Mouse (Mus musculus): ENCODE data around the gene Pigk. TPM values are rescaled to one million over a fixed set of nuclear protein-coding genes. Genes with fewer than 3 reads are reported as not detected.

Gene Pigk
- polyA plus RNA-seq, 1 experiment from 2014 or later: 30.1 TPM

DNA sequence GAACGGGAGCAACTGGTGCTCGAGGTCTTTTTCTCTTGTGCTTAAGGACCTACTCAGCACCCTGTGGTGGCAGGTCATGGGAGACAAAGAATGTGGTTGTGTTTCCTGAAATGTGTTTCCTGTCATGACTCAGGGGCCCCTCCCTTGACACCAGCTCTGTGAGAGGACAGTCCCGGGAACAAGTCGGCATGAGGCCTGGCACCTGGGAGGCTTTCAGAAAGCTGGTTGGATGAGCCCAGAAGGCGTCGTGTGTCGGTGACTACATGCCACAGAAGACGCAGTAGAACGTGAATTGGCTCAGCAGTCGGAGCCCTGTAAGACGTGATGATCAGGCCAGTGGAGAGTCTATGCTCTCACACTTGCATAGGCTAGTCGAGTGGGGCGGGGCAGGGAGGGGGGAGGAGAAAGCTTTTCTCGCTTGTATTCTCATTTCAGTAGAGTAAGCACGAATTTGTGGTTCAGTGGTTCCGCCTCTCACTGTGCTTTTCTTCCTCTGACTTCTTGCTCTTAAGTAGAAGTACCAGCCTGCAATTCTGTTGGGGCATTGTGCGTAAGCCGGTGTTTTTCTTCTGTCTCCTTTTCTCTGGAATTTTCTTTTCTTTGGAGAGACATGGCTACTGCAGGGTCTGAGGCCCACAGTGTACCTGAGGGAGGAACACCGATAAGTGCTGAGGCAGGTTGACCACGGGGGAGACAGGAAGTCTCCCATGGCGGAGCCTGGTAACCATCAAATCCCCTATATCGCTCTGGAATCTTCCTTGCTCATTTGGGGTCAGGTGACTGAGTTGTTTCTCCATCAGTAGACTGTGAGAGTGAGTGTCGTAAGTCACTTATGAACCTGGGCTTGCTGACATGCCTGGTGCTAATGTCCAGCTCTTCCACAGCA lies 198.6 kb downstream of the Pigk start:
- Histone ChIP-seq H3K36me3 (ENCODE audit: control insufficient read depth, insufficient read depth) (no peaks in the 10 kb centered on the region), H3K4me2 (ENCODE audit: low read length) (no peak overlapping the region), H3K4me3 (replicated peaks; ENCODE audit: low read length) (no peak overlapping the region), H3K9me3 (ENCODE audit: control insufficient read depth, low read length) (0 out of 2 replicates have a peak, but pooled peaks cover 3% of the 10 kb centered on the region), H3K4me1 (replicated peaks; ENCODE audit: control insufficient read depth, insufficient read depth, low read length) (peaks cover 3% of the 10 kb centered on the region; the same call in 1 of the 2 replicates), H3K27me3 (replicated peaks; ENCODE audit: control insufficient read depth, insufficient read depth, low read length) (no peaks in the 10 kb centered on the region), H3K27ac (ENCODE audit: low read length) (no peak overlapping the region), H3K9ac (replicated peaks; ENCODE audit: low read depth, low read length) (no peak overlapping the region)
- 89% methylated on average over 23 of the region's 23 CpGs for WGBS
- ATAC-seq: no peak

GRCm38 (mm10) chr3:152913150-152913549 lies 199.2 kb downstream of the Pigk start:
- Histone ChIP-seq H3K4me1 (replicated peaks; ENCODE audit: control insufficient read depth, insufficient read depth, low read length) (peaks cover 3% of the 10 kb centered on the region; the same call in 1 of the 2 replicates), H3K4me2 (ENCODE audit: low read length) (no peak overlapping the region), H3K4me3 (replicated peaks; ENCODE audit: low read length) (no peak overlapping the region), H3K27me3 (replicated peaks; ENCODE audit: control insufficient read depth, insufficient read depth, low read length) (no peaks in the 10 kb centered on the region), H3K9ac (replicated peaks; ENCODE audit: low read depth, low read length) (no peak overlapping the region), H3K36me3 (ENCODE audit: control insufficient read depth, insufficient read depth) (no peaks in the 10 kb centered on the region), H3K9me3 (ENCODE audit: control insufficient read depth, low read length) (0 out of 2 replicates have a peak, but pooled peaks cover 3% of the 10 kb centered on the region), H3K27ac (ENCODE audit: low read length) (no peak overlapping the region)
- ATAC-seq: no peak
- 96% methylated on average over 10 of the region's 10 CpGs for WGBS

DNA sequence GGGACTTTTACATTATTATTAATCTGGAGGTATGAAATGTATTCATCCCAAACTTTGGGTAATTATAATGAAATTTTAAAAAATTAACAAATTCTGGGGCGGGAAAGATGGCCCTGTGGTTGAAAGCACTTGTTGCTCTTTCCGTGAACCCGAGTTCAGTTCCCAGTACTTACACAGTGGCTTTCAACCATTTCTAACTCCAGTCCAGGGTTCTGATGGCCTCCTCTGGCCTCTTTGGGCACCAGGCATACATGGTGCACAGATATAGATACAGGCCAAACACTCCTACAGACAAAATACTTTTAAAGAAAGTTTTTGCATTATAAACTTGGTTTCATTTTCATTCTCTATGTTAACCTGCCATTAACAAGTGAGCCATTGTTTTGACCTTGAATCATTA lies 199.7 kb downstream of the Pigk start:
- peaks cover 3% of the 10 kb centered on the region; the same call in 1 of the 2 replicates for H3K4me1 ChIP-seq (replicated peaks; ENCODE audit: control insufficient read depth, insufficient read depth, low read length)
- 94% methylated on average over 3 of the region's 3 CpGs for WGBS
- no peaks in the 10 kb centered on the region for H3K36me3 ChIP-seq (ENCODE audit: control insufficient read depth, insufficient read depth)
- no peaks in the 10 kb centered on the region for H3K27me3 ChIP-seq (replicated peaks; ENCODE audit: control insufficient read depth, insufficient read depth, low read length)
- H3K9me3 ChIP-seq (ENCODE audit: control insufficient read depth, low read length): 0 out of 2 replicates have a peak, but pooled peaks cover 3% of the 10 kb centered on the region
- no peak overlapping the region for H3K4me2 ChIP-seq (ENCODE audit: low read length)
- ATAC-seq: no peak
- H3K27ac ChIP-seq (ENCODE audit: low read length): no peak overlapping the region
- no peak overlapping the region for H3K4me3 ChIP-seq (replicated peaks; ENCODE audit: low read length)
- no peak overlapping the region for H3K9ac ChIP-seq (replicated peaks; ENCODE audit: low read depth, low read length)

GRCm38 (mm10) chr3:152914376-152914775 lies 200.5 kb downstream of the Pigk start:
- H3K9ac ChIP-seq (replicated peaks; ENCODE audit: low read depth, low read length): no peak overlapping the region
- no peak for ATAC-seq
- no peaks in the 10 kb centered on the region for H3K4me1 ChIP-seq (replicated peaks; ENCODE audit: control insufficient read depth, insufficient read depth, low read length)
- no peaks in the 10 kb centered on the region for H3K27me3 ChIP-seq (replicated peaks; ENCODE audit: control insufficient read depth, insufficient read depth, low read length)
- 90% methylated on average over 6 of the region's 6 CpGs for WGBS
- H3K27ac ChIP-seq (ENCODE audit: low read length): no peak overlapping the region
- no peak overlapping the region for H3K4me3 ChIP-seq (replicated peaks; ENCODE audit: low read length)
- no peaks in the 10 kb centered on the region for H3K36me3 ChIP-seq (ENCODE audit: control insufficient read depth, insufficient read depth)
- H3K9me3 ChIP-seq (ENCODE audit: control insufficient read depth, low read length): 0 out of 2 replicates have a peak, but pooled peaks cover 3% of the 10 kb centered on the region
- no peak overlapping the region for H3K4me2 ChIP-seq (ENCODE audit: low read length)

- no peak overlapping the region for H3K27ac ChIP-seq (ENCODE audit: low read length)
- 0 out of 2 replicates have a peak, but pooled peaks cover 3% of the 10 kb centered on the region for H3K9me3 ChIP-seq (ENCODE audit: control insufficient read depth, low read length)
- no peak overlapping the region for H3K4me3 ChIP-seq (replicated peaks; ENCODE audit: low read length)
- H3K27me3 ChIP-seq (replicated peaks; ENCODE audit: control insufficient read depth, insufficient read depth, low read length): no peaks in the 10 kb centered on the region
- H3K4me2 ChIP-seq (ENCODE audit: low read length): no peak overlapping the region
- no peaks in the 10 kb centered on the region for H3K36me3 ChIP-seq (ENCODE audit: control insufficient read depth, insufficient read depth)
- H3K9ac ChIP-seq (replicated peaks; ENCODE audit: low read depth, low read length): no peak overlapping the region
- ATAC-seq: no peak
- 86% methylated on average over 8 of the region's 8 CpGs for WGBS
- H3K4me1 ChIP-seq (replicated peaks; ENCODE audit: control insufficient read depth, insufficient read depth, low read length): no peaks in the 10 kb centered on the region
Measured at GRCm38 (mm10) chr3:152917579-152917978, 203.7 kb downstream of the Pigk start.

DNA sequence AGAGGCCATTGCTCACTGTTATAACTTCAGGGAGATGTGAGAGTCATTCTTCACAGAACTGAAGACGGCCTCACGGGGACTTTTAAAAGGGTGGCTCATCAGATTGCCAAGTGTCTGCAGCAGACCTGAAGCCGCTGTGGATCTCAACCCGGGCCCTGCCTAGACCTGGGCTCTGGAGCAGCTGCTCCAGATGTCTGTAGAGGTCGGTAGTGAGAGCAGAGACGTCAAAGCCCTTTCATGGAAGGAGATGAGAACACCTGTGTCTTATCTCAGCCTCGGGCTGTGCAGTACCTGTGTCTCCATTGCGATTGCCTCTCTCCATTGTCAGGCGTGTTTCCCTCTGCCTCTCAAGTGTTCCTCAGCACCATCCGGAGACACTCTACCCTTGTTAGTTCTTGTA lies 205.2 kb downstream of the Pigk start:
- no peak for ATAC-seq
- WGBS: 73% methylated on average over 10 of the region's 10 CpGs

DNA sequence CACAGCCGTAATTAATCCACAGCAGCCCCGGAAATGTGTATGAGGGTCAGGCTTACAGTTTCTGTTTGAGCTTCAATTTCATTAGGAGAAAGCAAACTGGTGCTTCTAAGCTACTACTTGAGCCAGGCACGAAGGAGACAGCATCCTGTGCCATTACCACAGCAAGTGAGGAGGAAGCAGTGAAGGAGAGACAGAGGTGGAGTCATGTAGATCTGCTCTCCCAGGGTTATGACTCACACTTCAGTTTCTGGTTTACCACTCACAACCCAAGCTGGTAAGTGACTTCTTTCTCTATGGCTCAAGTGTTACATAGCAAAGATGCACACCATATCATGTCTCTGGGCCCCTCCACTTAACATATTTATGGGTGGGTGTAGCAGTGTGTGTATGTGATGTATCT lies 206.5 kb downstream of the Pigk start:
- no peak for ATAC-seq
- WGBS: 83% methylated on average over 3 of the region's 3 CpGs
- no peaks in the 10 kb centered on the region for H3K36me3 ChIP-seq (ENCODE audit: control insufficient read depth, insufficient read depth)
- no peak overlapping the region for H3K9ac ChIP-seq (replicated peaks; ENCODE audit: low read depth, low read length)
- H3K27me3 ChIP-seq (replicated peaks; ENCODE audit: control insufficient read depth, insufficient read depth, low read length): no peaks in the 10 kb centered on the region
- no peak overlapping the region for H3K4me2 ChIP-seq (ENCODE audit: low read length)
- no peaks in the 10 kb centered on the region for H3K4me1 ChIP-seq (replicated peaks; ENCODE audit: control insufficient read depth, insufficient read depth, low read length)
- no peak overlapping the region for H3K4me3 ChIP-seq (replicated peaks; ENCODE audit: low read length)
- 0 out of 2 replicates have a peak, but pooled peaks cover 3% of the 10 kb centered on the region for H3K9me3 ChIP-seq (ENCODE audit: control insufficient read depth, low read length)
- no peak overlapping the region for H3K27ac ChIP-seq (ENCODE audit: low read length)

More for the DNA sequence above, 205.2 kb downstream of the Pigk start:
- Histone ChIP-seq H3K4me1 (replicated peaks; ENCODE audit: control insufficient read depth, insufficient read depth, low read length) (no peaks in the 10 kb centered on the region), H3K9ac (replicated peaks; ENCODE audit: low read depth, low read length) (no peak overlapping the region), H3K4me3 (replicated peaks; ENCODE audit: low read length) (no peak overlapping the region), H3K9me3 (ENCODE audit: control insufficient read depth, low read length) (0 out of 2 replicates have a peak, but pooled peaks cover 3% of the 10 kb centered on the region), H3K27me3 (replicated peaks; ENCODE audit: control insufficient read depth, insufficient read depth, low read length) (no peaks in the 10 kb centered on the region), H3K36me3 (ENCODE audit: control insufficient read depth, insufficient read depth) (no peaks in the 10 kb centered on the region), H3K4me2 (ENCODE audit: low read length) (no peak overlapping the region), H3K27ac (ENCODE audit: low read length) (no peak overlapping the region)

DNA sequence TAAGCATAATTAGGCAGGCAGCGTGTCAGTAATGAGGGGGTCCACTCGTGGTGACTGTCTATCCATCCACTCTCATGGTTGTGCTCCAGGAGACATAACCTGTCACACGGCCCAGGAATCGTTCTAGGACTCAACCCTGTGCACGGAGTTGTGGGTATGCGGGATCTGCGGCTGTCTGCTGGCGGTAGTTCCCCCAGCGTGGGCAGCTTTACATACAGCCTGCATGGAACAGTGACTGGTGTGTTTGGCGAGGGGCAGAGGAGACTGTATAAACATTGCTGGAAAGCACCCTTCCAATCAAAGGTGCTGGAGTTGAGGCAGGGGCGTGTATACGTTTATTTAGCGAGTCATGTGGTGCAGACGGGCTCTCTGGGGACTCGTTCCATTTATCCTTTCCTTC lies 209.6 kb downstream of the Pigk start:
- Histone ChIP-seq H3K4me3 (replicated peaks; ENCODE audit: low read length) (no peak overlapping the region), H3K9ac (replicated peaks; ENCODE audit: low read depth, low read length) (no peak overlapping the region), H3K9me3 (ENCODE audit: control insufficient read depth, low read length) (no peaks in the 10 kb centered on the region), H3K4me1 (replicated peaks; ENCODE audit: control insufficient read depth, insufficient read depth, low read length) (peaks cover 7% of the 10 kb centered on the region), H3K36me3 (ENCODE audit: control insufficient read depth, insufficient read depth) (no peaks in the 10 kb centered on the region), H3K4me2 (ENCODE audit: low read length) (no peak overlapping the region), H3K27me3 (replicated peaks; ENCODE audit: control insufficient read depth, insufficient read depth, low read length) (no peaks in the 10 kb centered on the region), H3K27ac (ENCODE audit: low read length) (no peak overlapping the region)
- ATAC-seq: no peak
- WGBS: 75% methylated on average over 15 of the region's 15 CpGs

- ATAC-seq: no peak
- 87% methylated on average over 8 of the region's 8 CpGs for WGBS
- H3K27ac ChIP-seq (ENCODE audit: low read length): no peak overlapping the region
Measured at GRCm38 (mm10) chr3:152925364-152925763, 211.5 kb downstream of the Pigk start.

More at GRCm38 (mm10) chr3:152925364-152925763, 211.5 kb downstream of the Pigk start:
- Histone ChIP-seq H3K9ac (replicated peaks; ENCODE audit: low read depth, low read length) (no peak overlapping the region), H3K4me1 (replicated peaks; ENCODE audit: control insufficient read depth, insufficient read depth, low read length) (peaks cover 16% of the 10 kb centered on the region), H3K4me3 (replicated peaks; ENCODE audit: low read length) (no peak overlapping the region), H3K27me3 (replicated peaks; ENCODE audit: control insufficient read depth, insufficient read depth, low read length) (no peaks in the 10 kb centered on the region), H3K4me2 (ENCODE audit: low read length) (no peak overlapping the region), H3K36me3 (ENCODE audit: control insufficient read depth, insufficient read depth) (no peaks in the 10 kb centered on the region), H3K9me3 (ENCODE audit: control insufficient read depth, low read length) (no peaks in the 10 kb centered on the region)

Data from forebrain, embryonic 16.5 days (tissue).